Mouse (Mus musculus): ENCODE data around the gene 1110004F10Rik. TPM values are rescaled to one million over a fixed set of nuclear protein-coding genes. Genes with fewer than 3 reads are reported as not detected.

1110004F10Rik gene
- polyA plus RNA-seq, 1 experiment = 18.4 TPM

DNA sequence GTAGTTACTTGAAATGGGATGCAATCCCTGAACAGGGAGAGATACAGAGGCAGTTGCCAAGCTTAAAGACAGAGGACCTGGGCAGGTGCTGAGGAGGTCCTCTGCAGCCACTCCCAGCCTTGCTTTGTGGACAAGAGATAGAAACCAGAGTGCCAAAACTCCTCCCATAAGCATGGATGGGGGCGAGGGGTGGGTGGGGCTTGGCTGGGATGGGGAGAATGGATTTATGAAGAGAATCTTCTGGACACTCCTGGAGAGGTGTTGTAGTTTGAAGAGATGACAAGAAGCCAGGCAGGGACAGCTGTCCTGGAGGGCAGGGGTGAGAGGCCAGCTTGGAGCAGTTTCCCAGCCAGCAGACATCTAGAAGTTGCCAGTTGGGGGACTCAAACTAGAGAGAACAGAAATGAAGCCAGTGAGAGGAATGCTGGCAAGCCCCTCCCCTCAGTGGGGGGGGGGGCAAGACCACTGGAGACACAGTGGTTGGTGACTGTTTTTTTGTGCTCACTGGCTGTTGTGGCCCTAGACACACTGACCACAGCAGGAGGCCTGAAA is 80.2 kb downstream of the 1110004F10Rik start:
- TF ChIP-seq POLR2A (IDR thresholded peaks at IDR 0.05; ENCODE audit: low read depth, low read length) (no peak), CTCF (IDR thresholded peaks at IDR 0.05; ENCODE audit: extremely low read depth, insufficient read length, insufficient replicate concordance, low read depth, low read length) (no peak)

DNA sequence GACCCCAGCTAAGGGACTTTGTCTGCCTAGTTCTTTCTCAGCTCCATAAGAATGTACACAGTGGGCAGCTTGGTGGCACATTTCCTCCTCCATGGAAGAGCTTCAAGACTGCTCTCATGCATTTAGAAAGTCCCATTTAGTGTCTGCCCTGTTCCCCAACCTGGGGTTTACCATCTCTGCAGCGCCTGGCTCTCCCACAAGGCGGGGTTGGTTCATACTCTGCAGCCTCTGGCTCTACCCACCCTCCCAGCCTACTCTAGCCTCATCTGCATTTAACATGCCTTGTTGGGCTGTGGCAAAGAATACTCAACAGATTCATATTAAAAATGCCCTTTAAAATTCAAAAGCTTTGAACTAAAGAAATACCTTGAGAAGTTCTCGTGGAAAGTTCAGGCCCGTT is 81.5 kb downstream of the 1110004F10Rik start:
- Histone ChIP-seq H3K4me3 (ENCODE audit: low read depth, low read length) (no peak overlapping the region), H3K27ac (ENCODE audit: insufficient read depth, low read depth, low read length) (no peak overlapping the region), H3K27me3 (ENCODE audit: control insufficient read depth, insufficient read depth, low read length) (no peaks in the 10 kb centered on the region), H3K36me3 (ENCODE audit: control insufficient read depth, insufficient read depth, low read length) (peaks cover 9% of the 10 kb centered on the region), H3K4me1 (ENCODE audit: control insufficient read depth, insufficient read depth, insufficient read length, low read length) (no peaks in the 10 kb centered on the region)
- TF ChIP-seq POLR2A (IDR thresholded peaks at IDR 0.05; ENCODE audit: low read depth, low read length) = no peak
- TF ChIP-seq CTCF (IDR thresholded peaks at IDR 0.05; ENCODE audit: extremely low read depth, insufficient read length, insufficient replicate concordance, low read depth, low read length) = no peak
- WGBS = 57% methylated on average over 4 of the region's 4 CpGs

More for the DNA sequence above, 80.2 kb downstream of the 1110004F10Rik start:
- H3K4me3 ChIP-seq (ENCODE audit: low read depth, low read length) = no peak overlapping the region
- peaks cover 4% of the 10 kb centered on the region for H3K36me3 ChIP-seq (ENCODE audit: control insufficient read depth, insufficient read depth, low read length)
- 67% methylated on average over 1 of the region's 1 CpGs for WGBS
- H3K27ac ChIP-seq (ENCODE audit: insufficient read depth, low read depth, low read length) = no peak overlapping the region
- H3K27me3 ChIP-seq (ENCODE audit: control insufficient read depth, insufficient read depth, low read length) = no peaks in the 10 kb centered on the region
- no peaks in the 10 kb centered on the region for H3K4me1 ChIP-seq (ENCODE audit: control insufficient read depth, insufficient read depth, insufficient read length, low read length)

DNA sequence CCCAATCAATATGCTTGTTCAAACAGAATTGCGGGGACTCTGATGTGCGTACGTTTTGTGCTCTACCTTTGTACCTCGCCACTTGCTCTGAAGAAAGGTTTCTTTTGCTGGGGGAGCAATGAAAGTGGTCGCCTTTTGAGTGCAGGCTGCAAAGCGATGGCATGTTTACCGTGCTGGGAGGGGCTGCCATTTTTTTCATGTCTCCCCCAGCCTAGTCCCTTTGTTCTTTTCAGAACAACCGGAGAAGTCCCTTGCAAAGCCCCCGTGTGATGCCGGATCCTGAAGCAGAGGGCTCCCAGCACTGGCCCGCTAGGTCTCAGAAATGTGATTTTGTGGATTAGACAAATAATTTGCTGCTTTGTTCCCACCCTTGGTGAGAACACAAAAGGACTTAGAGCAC is 82.0 kb downstream of the 1110004F10Rik start:
- TF ChIP-seq POLR2A (IDR thresholded peaks at IDR 0.05; ENCODE audit: low read depth, low read length) = no peak
- TF ChIP-seq CTCF (IDR thresholded peaks at IDR 0.05; ENCODE audit: extremely low read depth, insufficient read length, insufficient replicate concordance, low read depth, low read length) = no peak
- WGBS = 52% methylated on average over 11 of the region's 11 CpGs
- Histone ChIP-seq H3K4me1 (ENCODE audit: control insufficient read depth, insufficient read depth, insufficient read length, low read length) (no peaks in the 10 kb centered on the region), H3K27ac (ENCODE audit: insufficient read depth, low read depth, low read length) (no peak overlapping the region), H3K36me3 (ENCODE audit: control insufficient read depth, insufficient read depth, low read length) (peaks cover 11% of the 10 kb centered on the region), H3K27me3 (ENCODE audit: control insufficient read depth, insufficient read depth, low read length) (no peaks in the 10 kb centered on the region), H3K4me3 (ENCODE audit: low read depth, low read length) (no peak overlapping the region)

DNA sequence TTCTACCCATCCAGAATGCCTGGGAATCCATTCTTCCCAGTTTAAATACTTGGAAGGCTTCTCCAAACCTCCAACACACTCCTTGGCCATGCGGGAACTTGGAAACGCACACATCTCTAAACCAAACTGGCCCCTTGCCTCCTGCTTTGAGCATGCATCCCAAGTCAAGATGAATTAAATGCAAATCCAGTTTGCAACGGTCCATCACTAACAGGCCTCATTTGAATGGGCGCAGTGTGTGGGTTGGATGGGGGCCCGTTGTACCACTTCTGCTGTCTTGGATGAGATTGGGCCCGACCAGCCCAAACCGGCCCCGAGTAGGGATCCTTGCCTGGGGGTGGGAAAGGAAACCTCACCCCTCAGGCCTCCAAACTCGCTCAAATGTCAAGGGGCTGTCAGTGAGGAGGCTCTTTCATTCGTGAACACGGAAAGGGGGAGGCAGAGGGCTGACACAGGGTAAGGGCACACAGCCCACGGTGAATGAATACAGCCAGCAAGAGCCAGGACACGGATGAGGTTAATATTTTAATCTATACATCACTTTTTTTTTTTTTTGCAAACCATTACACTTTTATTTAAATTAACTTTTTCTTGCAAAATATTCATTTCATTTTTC is 83.9 kb downstream of the 1110004F10Rik start:
- Histone ChIP-seq H3K4me1 (ENCODE audit: control insufficient read depth, insufficient read depth, insufficient read length, low read length) (no peaks in the 10 kb centered on the region), H3K27me3 (ENCODE audit: control insufficient read depth, insufficient read depth, low read length) (no peaks in the 10 kb centered on the region), H3K27ac (ENCODE audit: insufficient read depth, low read depth, low read length) (no peak overlapping the region), H3K36me3 (ENCODE audit: control insufficient read depth, insufficient read depth, low read length) (peaks cover 23% of the 10 kb centered on the region), H3K4me3 (ENCODE audit: low read depth, low read length) (no peak overlapping the region)
- TF ChIP-seq POLR2A (IDR thresholded peaks at IDR 0.05; ENCODE audit: low read depth, low read length) = no peak
- no peak for TF ChIP-seq CTCF (IDR thresholded peaks at IDR 0.05; ENCODE audit: extremely low read depth, insufficient read length, insufficient replicate concordance, low read depth, low read length)
- 77% methylated on average over 13 of the region's 13 CpGs for WGBS

DNA sequence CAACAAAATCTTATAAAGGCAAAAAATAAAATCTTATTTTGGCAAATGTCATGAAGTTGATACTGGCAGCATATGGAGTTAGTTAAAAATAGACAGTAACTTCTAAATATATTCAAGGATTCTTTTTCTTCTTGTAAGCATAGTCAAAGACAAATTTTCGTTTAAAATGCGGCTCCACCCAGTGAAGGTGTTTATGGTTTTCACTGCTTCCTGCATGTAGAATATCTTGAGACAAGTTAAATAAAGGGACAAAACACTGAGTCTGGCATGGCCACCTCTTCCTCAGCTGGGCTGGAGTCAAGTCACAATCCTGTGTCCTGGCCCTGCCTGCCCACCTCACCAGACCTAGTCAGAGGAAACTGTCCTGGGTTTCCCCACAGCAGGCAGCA is 84.4 kb downstream of the 1110004F10Rik start:
- H3K36me3 ChIP-seq (ENCODE audit: control insufficient read depth, insufficient read depth, low read length) = peaks cover 26% of the 10 kb centered on the region
- no peaks in the 10 kb centered on the region for H3K27me3 ChIP-seq (ENCODE audit: control insufficient read depth, insufficient read depth, low read length)
- 75% methylated on average over 2 of the region's 2 CpGs for WGBS
- H3K4me3 ChIP-seq (ENCODE audit: low read depth, low read length) = no peak overlapping the region
- H3K27ac ChIP-seq (ENCODE audit: insufficient read depth, low read depth, low read length) = no peak overlapping the region
- no peak for TF ChIP-seq CTCF (IDR thresholded peaks at IDR 0.05; ENCODE audit: extremely low read depth, insufficient read length, insufficient replicate concordance, low read depth, low read length)
- no peaks in the 10 kb centered on the region for H3K4me1 ChIP-seq (ENCODE audit: control insufficient read depth, insufficient read depth, insufficient read length, low read length)

DNA sequence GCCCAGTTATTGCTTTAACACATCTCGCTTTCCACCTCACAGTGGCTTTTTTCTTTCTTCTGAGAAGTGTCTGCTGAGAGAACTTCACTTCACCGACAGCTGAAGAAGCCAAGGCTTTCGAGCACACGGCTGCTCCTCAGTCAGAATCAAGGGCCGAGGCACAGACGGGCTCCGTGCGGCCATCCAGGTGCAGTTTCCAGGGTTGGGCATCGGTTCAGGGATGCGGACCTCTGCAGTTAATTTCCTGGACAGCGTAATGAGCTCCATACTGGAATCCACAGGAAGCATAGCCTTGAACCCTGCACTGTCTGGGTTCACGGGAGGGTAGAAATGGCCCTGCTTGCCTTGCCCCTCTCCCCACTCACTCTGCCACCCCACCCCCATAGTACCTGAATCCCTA is 84.9 kb downstream of the 1110004F10Rik start:
- H3K4me3 ChIP-seq (ENCODE audit: low read depth, low read length) = no peak overlapping the region
- no peak overlapping the region for H3K27ac ChIP-seq (ENCODE audit: insufficient read depth, low read depth, low read length)
- no peaks in the 10 kb centered on the region for H3K4me1 ChIP-seq (ENCODE audit: control insufficient read depth, insufficient read depth, insufficient read length, low read length)
- 96% methylated on average over 12 of the region's 12 CpGs for WGBS
- TF ChIP-seq POLR2A (IDR thresholded peaks at IDR 0.05; ENCODE audit: low read depth, low read length) (no peak), CTCF (IDR thresholded peaks at IDR 0.05; ENCODE audit: extremely low read depth, insufficient read length, insufficient replicate concordance, low read depth, low read length) (no peak)
- no peaks in the 10 kb centered on the region for H3K27me3 ChIP-seq (ENCODE audit: control insufficient read depth, insufficient read depth, low read length)
- peaks cover 30% of the 10 kb centered on the region for H3K36me3 ChIP-seq (ENCODE audit: control insufficient read depth, insufficient read depth, low read length)

DNA sequence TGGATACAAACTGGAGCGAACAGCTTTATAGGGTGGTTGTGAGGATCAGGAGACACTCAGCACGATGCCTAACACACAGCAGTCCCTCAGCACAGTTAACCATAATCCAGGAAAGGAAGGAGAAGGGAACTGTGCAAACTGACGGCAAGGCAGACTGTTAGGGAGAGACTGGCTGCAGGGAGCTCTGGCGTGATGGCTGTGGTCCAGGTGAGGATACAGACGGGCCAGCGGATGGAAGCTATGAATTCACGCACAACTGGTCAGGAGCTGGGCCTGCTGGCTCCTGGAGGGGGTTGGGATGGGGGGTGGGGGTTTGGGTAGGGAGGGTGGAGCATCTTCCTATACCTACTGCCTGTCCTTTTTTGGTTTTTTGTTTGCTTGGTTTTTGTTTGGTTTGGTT is 86.5 kb downstream of the 1110004F10Rik start:
- H3K27ac ChIP-seq (ENCODE audit: insufficient read depth, low read depth, low read length) = no peak overlapping the region
- peaks cover 33% of the 10 kb centered on the region for H3K36me3 ChIP-seq (ENCODE audit: control insufficient read depth, insufficient read depth, low read length)
- WGBS = 86% methylated on average over 7 of the region's 7 CpGs
- H3K27me3 ChIP-seq (ENCODE audit: control insufficient read depth, insufficient read depth, low read length) = no peaks in the 10 kb centered on the region
- H3K4me3 ChIP-seq (ENCODE audit: low read depth, low read length) = no peak overlapping the region
- TF ChIP-seq POLR2A (IDR thresholded peaks at IDR 0.05; ENCODE audit: low read depth, low read length) (no peak), CTCF (IDR thresholded peaks at IDR 0.05; ENCODE audit: extremely low read depth, insufficient read length, insufficient replicate concordance, low read depth, low read length) (no peak)
- no peaks in the 10 kb centered on the region for H3K4me1 ChIP-seq (ENCODE audit: control insufficient read depth, insufficient read depth, insufficient read length, low read length)
